Mouse (Mus musculus) E14TG2a.4 (cell line): ENCODE results near the gene Gls.

Source experiments
- CTCF ChIP-seq: conservative IDR thresholded peaks from 2 replicates; pipeline ENCODE4 v1.5.1; 2014; ENCODE audit warnings: low read length
- NANOG ChIP-seq: IDR thresholded peaks from 2 replicates; pipeline ENCODE4 v1.6.1; 2014; ENCODE audit warnings: borderline replicate concordance, low read length, mixed read lengths
- POU5F1 ChIP-seq: IDR thresholded peaks from 2 replicates; pipeline ENCODE4 v1.6.1; 2014; ENCODE audit warnings: low read length, borderline replicate concordance

GRCm38 (mm10) chr1:52152369-52152768, 80.7 kb downstream of the Gls start:
- no peak for TF ChIP-seq CTCF
- TF ChIP-seq POU5F1, result no peak
- no peak for TF ChIP-seq NANOG
